Mouse (Mus musculus): ENCODE data around the gene Nbr1.

Nbr1 gene

DNA sequence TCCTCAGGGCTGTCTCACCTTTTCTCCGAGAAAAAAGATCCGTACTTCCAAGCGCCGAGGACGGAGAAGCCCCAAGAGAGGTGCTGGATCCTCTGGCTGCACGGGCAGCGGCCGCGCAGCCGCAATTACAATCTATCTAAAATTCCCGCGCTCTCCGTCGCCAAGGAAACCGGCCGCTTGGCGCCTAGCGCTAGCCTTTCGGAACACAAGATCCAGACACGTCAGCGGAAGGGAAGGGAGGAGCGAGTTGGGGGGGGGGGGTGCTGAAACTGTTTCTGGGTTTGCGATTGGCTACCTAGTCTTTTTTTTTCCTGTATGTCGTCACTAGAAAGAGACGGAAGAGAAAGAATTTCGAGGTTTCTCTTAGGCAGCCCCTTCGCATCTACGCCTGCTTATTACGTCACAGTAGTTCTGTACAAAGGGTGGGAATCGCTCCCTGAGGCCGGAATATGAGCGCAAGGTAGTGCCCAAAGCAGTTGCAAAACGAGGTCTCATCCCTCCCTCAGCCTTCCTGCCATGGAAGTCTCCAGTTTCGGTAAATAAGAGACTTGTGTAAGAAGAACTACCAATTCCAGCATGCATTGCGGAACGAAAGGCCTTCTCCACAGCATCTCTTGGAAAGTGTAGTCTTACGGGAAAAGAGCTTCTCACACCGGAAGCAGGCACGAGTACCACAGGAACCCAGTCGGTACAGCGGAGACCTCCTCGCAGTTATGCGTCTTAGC, at the start of gene Nbr1, which contains the start of gene Brca1:
Nbr1 (plus strand) TSS at position 399 of the 725 bp plus-strand sequence.
Brca1 (minus strand) TSS at position 205 of the 725 bp plus-strand sequence.
- DNase-seq (ENCODE audit: low read depth, low spot score) = peak; percentile 97

DNA sequence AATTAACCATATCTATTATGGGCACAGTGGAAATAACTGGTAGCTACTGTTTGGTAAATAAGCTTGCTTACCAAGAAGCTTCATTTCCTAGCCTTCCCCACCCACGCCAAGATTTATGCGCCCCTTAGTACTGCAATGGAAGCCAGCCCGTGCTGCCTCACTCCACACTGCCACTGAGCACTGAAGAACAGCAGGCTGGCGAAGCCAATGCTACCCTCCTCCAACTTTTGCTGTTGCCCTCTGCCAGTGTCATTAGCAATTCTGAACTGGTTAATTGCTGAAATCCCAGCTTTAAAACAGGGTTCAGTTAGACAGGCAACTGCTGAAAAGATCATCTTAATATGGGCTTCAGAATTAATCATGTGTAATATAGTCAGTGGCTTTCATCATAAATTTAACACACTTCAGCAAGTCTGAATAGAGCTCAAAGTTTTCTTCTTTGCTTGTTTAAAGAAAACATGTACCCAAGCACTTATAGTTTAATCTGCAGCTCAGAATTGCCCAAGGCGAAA, 45.6 kb upstream of the Nbr1 start:
- DNase-seq (ENCODE audit: low read depth, low spot score) = no peak

DNA sequence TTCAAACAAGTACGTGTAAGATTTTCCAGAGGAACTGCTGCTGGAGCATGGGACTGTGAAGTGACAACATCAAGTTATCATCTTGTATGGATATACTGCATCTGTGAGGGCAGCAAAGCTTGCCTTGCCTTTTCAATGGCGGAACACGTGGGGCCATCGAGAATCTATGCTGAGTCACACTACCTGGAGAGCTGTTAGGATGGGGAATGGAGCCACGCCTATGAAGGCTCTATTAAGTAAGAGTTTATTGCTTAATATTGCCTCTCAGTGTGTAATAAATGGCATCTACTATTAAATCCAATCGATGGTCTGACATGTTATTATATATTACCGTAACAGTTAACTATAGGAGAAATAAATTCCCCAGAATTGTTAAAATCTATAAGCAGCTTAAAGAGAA, 44.9 kb upstream of the Nbr1 start:
- DNase-seq (ENCODE audit: low read depth, low spot score) = no peak

DNA sequence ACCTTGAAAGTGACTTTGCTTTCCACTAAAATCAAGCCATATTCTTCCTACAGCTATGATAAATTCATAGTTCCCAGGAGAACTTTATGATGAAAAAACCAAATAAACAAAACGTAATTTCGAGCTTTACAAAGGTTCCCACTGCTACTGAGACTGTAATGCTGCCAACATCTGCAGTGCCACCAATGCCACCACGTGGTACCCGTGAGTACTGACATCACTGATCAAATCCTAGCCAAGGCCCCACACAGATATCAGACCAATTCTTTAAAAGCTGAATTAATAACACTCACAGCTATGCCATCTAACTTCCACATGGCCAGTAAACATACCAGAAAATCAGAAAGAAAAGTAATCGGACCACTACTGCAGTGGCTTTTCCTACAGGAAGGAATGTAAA, 33.0 kb upstream of the Nbr1 start:
- DNase-seq (ENCODE audit: low read depth, low spot score) = peak; percentile 5

DNA sequence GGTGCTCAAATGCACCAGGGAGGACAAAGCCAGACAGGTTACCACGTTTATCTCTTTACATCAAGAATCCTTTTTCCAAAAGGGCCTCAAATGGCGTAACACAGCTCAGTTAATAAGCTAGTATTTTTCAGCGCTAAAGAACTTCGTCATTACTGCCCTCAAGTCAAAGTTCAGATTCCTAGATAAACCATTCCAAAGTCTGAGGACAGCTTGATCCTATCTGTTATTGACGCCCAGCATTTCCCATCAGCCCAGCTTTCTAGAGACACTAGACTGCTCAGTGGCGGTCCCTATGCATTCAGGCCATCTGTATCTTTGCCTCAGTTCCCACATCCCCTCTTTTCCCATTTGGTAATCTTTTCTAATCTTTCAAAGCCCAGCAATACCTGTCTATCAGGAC, 32.6 kb upstream of the Nbr1 start:
- no peak for DNase-seq (ENCODE audit: low read depth, low spot score)

DNA sequence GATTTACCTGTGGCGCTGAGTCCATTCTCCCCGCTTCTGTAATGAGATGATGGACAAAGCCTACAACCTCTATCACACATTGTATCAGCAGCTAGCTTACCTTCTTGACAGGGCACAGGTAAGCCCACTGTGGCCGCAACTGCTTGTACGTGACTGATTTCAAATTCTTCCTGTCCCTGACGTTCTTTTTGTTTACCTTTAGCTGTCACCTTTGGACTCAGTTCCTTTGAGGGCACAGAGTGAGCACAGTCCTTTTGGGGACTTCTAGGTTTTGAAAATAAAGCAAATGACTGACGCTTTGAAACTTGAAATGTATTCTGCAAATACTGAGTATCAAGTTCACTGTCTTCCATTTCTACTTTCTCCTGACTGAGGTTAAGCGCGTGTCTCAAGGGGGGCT, 27.5 kb upstream of the Nbr1 start:
- DNase-seq (ENCODE audit: low read depth, low spot score) = no peak

DNA sequence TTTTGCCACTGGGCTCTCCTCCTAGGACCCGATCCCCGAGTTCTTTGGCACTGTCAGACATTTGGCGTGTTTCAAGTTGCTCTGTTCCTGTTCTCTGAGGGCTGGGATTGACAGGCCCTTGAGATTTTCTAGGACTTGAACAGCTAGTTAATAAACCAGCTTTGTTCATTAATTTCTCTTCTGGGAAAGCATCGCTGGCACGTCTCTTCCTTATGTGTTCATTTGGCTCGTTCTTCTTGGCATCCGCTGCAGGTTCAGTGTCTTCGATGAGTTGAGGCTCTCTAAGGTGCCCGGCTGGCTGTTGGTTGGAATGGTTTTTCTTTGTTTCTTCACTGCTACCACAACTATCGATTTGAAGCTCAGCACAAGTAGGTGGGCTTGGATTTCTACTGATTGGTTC, 26.9 kb upstream of the Nbr1 start:
- no peak for DNase-seq (ENCODE audit: low read depth, low spot score)

DNA sequence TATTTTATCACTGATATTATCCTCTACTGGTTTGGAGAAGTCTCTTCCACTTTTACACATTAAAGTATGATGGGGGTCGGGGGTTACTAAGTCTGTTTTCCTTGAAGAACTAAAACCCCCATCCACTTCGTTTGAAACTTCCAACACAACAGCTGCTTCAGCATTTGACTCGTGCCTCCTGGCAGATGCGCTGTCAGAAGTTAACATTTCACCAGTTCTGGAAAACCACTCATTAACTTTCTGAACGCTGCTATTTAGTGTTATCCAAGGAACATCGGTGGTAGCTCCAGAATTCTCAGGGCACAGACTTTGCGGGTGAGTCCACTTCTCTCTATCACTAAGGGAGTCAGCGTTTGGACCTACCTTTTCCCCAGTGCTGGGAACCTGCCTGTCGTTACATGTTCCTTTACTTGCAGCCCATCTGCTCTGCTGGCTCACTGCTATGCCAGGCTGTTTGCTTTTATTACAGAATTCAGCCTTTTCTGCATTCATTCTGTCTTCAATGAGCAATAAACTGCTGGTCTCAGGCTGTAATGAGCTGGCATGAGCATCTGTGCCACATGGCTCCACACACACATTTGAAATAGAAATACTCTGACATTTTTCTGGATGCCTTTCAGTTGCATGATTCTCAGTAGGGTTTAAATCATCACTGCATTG, 25.9 kb upstream of the Nbr1 start:
- no peak for DNase-seq (ENCODE audit: low read depth, low spot score)

DNA sequence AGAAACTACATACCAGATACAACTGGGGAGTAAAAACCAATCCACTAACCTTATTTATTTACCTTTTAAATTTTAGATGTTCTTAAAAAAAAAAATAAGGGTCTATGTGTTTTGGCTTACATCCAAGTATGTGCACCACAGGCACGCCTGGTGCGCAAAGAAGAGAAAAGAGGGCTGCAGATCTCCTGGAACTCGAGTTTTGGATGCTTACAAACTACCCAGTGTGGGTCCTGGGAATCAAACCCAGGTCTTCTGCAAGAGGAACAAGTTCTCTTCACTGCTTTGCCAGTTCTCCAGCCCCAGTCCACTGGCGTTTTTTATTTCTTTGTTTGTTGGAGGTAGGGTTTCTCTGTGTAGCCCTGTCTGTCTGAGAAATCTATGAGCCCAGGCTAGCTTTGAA, 25.3 kb upstream of the Nbr1 start:
- no peak for DNase-seq (ENCODE audit: low read depth, low spot score)

DNA sequence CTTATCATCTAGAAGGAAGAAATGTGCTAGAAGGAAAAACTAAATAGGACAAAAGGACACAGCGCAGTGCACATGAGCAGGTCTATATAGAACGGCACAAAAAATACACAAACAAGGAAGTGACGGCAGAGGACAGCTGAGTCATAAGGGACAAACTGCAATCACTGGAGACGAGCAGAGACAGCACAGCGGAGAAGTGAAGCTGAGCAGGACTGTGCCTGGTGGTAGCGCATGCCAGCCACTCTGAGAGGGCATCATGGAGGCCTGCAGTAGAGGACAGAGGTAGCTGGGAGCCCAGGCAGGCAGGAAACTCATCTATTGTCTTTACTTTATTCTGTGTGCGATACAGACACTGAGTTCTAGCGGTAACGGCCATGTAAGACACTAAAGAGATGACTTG, 8.4 kb upstream of the Nbr1 start:
- no peak for DNase-seq (ENCODE audit: low read depth, low spot score)

DNA sequence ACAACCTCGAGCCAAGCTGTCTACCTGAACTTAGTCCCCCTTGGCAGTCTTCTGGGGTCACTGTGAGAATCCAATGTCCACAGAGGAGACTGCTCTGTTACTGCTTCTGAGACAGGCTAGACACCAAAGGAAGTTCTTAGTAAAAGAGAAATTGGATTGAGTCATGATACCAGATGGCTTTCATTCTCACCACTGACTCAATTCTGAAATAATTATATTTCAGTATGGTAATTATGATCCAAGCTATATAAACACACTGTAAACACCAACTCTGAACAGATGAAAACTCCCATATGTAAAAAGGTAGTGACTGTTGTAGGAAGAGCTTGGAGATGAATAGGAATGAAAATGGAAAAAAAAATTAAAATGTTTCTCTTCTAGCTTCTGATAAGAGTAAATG, 7.8 kb upstream of the Nbr1 start:
- DNase-seq (ENCODE audit: low read depth, low spot score) = no peak

DNA sequence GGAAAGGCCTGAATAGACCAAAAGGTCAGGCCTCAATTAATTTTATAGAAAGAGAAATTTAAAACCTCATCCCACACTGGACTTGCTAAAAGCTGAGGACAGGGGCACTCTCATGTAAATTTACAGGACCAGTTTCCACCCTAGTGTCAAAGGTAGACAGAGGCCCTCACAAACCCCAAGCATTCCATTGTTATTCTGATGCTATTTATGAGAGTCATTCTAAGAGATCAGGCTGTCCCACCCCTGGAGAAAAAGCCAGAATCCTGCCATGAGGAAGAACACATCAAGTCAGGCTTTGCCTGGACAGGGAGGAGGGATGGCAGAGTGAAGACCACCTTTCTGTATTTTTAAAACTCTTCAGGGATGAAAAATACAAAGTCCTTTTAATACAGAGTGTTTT, 3.4 kb upstream of the Nbr1 start:
- no peak for DNase-seq (ENCODE audit: low read depth, low spot score)

DNA sequence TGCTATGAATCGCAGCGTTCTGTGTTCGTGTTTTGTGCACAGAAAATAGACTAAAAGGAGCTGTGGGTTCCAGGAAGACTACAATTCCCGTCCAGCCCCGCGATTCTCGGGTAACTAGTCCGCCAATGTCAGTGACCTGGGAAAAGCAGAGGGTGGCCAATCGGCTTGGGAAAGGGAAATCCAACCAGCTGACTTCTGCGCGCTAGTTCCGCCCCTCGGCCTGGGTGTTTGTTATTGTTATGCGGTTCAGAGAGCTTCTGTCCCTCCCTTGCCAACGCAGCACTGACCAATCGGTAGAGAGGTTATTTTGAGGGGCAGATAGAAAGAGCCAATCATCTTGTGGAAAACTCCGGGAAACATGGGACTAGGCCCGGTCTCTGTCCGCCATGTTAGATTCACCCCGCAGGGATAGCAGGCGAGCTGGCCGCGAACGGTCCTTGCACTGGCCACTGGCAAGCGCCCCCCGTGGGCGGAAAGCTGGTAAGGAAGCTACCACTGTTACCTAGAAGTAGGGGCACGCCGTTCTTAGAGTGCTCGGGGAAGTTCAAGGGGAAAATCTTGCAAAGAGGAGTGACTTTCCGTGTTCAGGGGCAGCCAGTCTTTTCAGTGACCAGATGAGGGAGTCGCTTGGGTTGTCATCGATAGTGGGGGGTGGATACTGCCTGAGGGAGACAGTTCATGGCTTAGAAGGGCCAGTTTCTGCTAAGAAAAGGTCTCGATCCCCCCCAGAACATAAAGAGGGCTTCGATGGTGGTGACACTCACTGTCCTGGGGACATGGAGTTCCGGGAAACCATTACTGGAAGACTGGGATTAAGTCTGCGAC, 739 bp downstream of the Nbr1 start:
- DNase-seq (ENCODE audit: low read depth, low spot score) = peak; percentile 97

DNA sequence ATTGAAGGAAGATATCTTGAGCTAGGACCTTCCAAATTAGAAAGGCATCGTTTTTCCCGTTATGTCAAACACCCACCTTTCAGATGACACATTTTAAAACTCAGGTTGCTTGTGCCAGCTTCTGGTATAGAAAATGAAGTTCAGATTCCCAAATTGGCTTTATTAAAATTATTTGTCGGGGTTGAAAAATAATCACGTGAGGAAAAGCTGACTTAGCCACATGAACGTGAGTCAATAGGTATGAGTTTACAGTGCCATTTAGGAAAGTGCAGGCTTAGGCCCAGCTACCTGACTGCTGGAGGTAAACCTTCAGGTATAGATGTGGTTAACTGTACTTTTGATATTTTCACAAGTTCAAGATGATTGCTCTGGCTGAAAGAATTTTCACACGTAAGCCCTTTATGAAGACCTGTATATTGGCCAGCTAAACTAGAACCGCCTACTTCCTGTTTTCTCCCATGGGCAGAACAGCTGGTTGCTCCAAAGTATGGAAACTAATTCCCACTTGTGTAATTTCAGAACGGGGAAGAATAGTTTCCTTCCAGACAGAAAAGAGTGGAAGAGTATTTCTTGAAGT, 1.5 kb downstream of the Nbr1 start:
- no peak for DNase-seq (ENCODE audit: low read depth, low spot score)

DNA sequence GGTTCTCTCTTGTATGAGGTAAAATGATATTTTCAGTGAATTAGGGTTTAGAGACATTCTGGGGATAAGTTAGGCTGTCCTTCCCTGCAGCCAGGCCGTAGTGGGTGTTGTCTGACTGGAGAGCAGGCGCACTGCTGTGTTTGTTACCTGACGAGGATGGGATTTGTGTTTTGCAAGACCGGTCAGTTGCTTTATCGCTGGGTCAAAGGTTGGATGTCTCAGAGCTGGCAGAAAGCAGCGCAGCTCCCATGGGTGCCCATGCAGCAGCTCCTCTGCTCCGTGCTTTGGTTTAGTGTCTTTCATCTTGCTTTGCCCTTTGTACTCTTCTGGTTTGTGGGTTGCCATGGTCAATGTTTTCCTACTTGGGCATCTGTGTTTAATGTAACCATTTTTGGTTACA, 4.6 kb downstream of the Nbr1 start:
- no peak for DNase-seq (ENCODE audit: low read depth, low spot score)

DNA sequence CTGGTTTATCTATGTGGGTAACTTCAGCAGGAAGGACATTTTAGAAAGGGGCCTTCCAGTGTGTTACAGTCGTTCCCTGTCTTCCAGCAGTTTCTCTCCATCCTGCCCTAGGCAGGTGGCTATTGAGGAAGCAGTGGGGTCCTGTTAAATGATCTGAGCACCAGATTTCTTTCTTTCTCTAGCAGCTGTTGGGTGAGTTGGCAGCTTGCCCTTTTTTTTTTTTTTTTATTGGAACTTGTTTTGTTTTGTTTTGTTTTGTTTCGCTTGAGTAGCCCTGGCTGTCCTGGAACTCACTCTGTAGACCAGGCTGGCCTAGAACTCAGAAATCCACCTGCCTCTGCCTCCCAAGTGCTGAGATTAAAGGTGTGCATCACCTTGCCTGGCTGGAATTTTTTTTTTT, 5.0 kb downstream of the Nbr1 start:
- no peak for DNase-seq (ENCODE audit: low read depth, low spot score)

DNA sequence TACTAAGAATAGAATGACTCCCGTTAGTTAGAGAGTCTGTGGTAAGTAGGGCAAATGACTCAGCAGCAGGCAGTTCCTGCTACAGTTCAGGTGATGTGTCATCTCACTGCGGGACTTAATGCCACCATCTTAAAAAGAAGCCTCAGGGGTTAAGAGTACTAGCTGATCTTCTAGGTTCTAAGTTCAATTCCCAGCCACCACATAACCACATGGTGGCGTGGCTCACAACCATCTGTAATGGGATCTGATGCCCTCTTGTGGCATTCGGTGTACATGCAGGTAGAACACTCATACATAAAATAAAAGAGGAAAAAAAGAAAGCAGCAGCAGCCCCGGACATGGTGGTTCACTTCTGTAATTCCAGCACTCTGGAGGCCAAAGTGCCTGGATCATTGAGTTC, 10.4 kb downstream of the Nbr1 start:
- peak; percentile 43 for DNase-seq (ENCODE audit: low read depth, low spot score)

DNA sequence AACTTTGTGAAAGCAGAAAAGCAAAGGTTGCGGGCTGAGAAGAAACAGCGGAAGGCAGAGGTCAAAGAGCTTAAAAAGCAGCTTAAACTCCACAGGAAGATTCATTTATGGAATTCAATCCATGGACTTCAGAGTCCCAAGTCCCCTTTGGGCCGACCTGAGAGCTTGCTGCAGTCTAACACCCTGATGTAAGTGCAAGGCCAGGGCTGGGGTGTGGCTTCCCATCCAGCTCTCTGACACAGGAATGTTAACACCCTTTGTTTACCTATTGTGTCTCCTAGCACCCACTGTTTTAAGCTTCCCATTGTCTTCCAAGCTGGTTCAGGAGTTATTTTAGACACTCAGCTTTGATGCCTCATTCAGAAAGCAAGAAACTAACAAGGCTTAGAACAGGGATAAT, 16.5 kb downstream of the Nbr1 start:
- DNase-seq (ENCODE audit: low read depth, low spot score) = no peak

DNA sequence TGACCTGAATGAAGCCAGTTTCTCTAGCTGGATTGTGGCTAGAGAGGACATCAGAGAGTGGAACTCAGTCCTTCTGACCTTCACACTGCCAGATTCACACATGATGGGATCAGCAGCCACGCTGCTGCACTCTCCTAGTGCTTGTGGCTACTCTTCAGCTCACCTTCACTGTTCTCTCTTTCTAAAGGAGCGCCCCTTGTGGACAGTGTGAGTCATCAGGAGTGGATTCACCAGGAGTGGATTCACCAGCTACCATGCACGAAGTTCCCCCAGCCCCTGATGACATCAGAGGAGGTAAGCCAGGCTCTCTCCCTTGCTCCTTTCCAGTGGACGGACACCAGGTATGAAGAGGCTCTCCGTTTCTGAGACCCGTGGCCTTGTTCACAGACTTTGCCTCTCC, 24.2 kb downstream of the Nbr1 start:
- no peak for DNase-seq (ENCODE audit: low read depth, low spot score)

DNA sequence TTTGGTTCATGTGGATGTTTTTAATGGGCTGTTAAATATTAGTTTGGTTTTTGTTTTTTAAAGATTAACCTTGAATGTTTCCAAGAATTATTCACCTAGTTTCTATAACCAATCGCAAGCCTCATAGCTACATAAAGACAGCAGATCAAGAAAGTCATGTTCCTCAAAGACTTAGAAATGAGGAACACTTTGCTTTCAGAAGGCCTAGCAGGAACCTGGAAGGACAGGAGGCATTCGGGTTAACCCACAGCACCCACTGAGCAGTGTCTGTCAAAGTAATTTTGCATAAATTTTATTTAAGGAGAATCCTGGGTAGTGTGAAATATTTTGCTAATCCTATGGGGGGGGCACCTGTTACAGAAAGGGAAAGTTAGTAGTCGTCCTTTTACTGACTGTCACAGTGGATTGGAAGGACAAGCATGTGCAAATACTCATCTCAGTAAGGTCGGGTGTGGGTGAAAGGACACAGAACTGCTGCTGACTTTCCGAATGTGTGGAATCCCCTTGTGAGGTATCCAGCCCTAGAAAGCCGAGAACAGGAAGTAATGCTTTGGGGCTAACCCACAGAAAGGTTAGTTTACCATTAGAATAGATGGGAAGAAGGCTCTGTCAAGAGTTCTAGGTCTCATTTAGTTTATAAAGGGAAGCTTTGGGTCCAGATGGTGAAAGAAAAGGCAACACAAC, 29.3 kb downstream of the Nbr1 start:
- no peak for DNase-seq (ENCODE audit: low read depth, low spot score)

Data from retina, postnatal 7 days (tissue).